Mouse (Mus musculus) forebrain, embryonic 15.5 days (tissue): ENCODE data around the gene Cdc42. TPM values are rescaled to one million over a fixed set of nuclear protein-coding genes. Genes with fewer than 3 reads are reported as not detected.

Experiments used
- ATAC-seq: fragments of 200-750 bp; cut with Nextera tagmentation; replicated peaks from 2 replicates; pipeline ENCODE4 v1.8.0; 2017; ENCODE audit warnings: mild to moderate bottlenecking, moderate TSS enrichment, moderate library complexity
- H3K27ac ChIP-seq: fragments of 300-500 bp; sonication (generic); replicated peaks from 2 replicates; pipeline ENCODE4 v1.5.1; 2015; ENCODE audit warnings: mild to moderate bottlenecking, inconsistent platforms
- H3K27me3 ChIP-seq: fragments of 300-500 bp; sonication (generic); 2 replicates; pipeline ENCODE4 v1.6.1; 2015; ENCODE audit warnings: inconsistent platforms
- H3K36me3 ChIP-seq: fragments of 300-500 bp; sonication (generic); 2 replicates; pipeline ENCODE4 v1.6.1; 2015; ENCODE audit warnings: mild to moderate bottlenecking, inconsistent platforms
- H3K4me1 ChIP-seq: fragments of 300-500 bp; sonication (generic); 2 replicates; pipeline ENCODE4 v1.6.1; 2015; ENCODE audit warnings: inconsistent platforms
- H3K4me2 ChIP-seq: fragments of 300-500 bp; sonication (generic); replicated peaks from 2 replicates; pipeline ENCODE4 v1.6.1; 2015; ENCODE audit warnings: mild to moderate bottlenecking, inconsistent platforms
- H3K4me3 ChIP-seq: fragments of 300-500 bp; sonication (generic); 2 replicates; pipeline ENCODE4 v1.5.1; 2015; ENCODE audit warnings: mild to moderate bottlenecking, inconsistent platforms
- H3K9ac ChIP-seq: fragments of 300-500 bp; sonication (generic); replicated peaks from 2 replicates; pipeline ENCODE4 v1.6.1; 2015; ENCODE audit warnings: mild to moderate bottlenecking, inconsistent platforms
- H3K9me3 ChIP-seq: fragments of 300-500 bp; sonication (generic); 2 replicates; pipeline ENCODE4 v1.6.1; 2016; ENCODE audit warnings: inconsistent platforms
- WGBS: fragments of 180-500 bp; shearing (Covaris S2); methylation state at CpG from one replicate; pipeline ENCODE4 v1.1.7; 2015; ENCODE audit warnings: mixed read lengths; 5-methylcytosine and 5-hydroxymethylcytosine counted together
- polyA plus RNA-seq: library from polyadenylated mRNA; unstranded; fragments of >200 nt; fragmentation: Nextera tagmentation; extraction: Ambion mirVana; gene quantifications from 2 replicates; pipeline ENCODE4 v1.2.1, GENCODE M21; 2015

Gene Cdc42
- polyA plus RNA-seq, 1 experiment from 2014 or later, result 841 TPM

GRCm38 (mm10) chr4:137277166-137277513, 80.4 kb downstream of the Cdc42 start, which contains the start of gene Wnt4:
Gene Wnt4, plus strand, starts transcription at chr4:137277489.
- Histone ChIP-seq H3K27ac (no peak within 1 kb of the TSS), H3K4me2 (peak within 1 kb of the TSS; percentile 67)
- ATAC-seq, result peak; percentile 71

GRCm38 (mm10) chr4:137276443-137277165, 80.9 kb downstream of the Cdc42 start:
- WGBS, result 2% methylated on average over 45 of the region's 46 CpGs
- Histone ChIP-seq H3K4me1 (peaks cover 22% of the 10 kb centered on the region), H3K9me3 (no peaks in the 10 kb centered on the region), H3K9ac (peak overlapping the region; percentile 10), H3K36me3 (no peaks in the 10 kb centered on the region), H3K4me2 (peak overlapping the region; percentile 67), H3K27me3 (peaks cover 62% of the 10 kb centered on the region), H3K27ac (no peak overlapping the region), H3K4me3 (peak overlapping the region; percentile 47)
- ATAC-seq, result peak; percentile 13; the same call in 1 of the 2 replicates

More at GRCm38 (mm10) chr4:137277166-137277513, 80.4 kb downstream of the Cdc42 start, which contains the start of gene Wnt4:
- H3K36me3 ChIP-seq, result no peaks in the 10 kb centered on the region
- peaks cover 22% of the 10 kb centered on the region for H3K4me1 ChIP-seq
- peaks cover 65% of the 10 kb centered on the region for H3K27me3 ChIP-seq
- no peaks in the 10 kb centered on the region for H3K9me3 ChIP-seq
- 0% methylated on average over 19 of the region's 45 CpGs for WGBS
- H3K9ac ChIP-seq, result peak within 1 kb of the TSS; percentile 10
- H3K4me3 ChIP-seq, result peak within 1 kb of the TSS; percentile 47

- Histone ChIP-seq H3K27me3 (peaks cover 49% of the 10 kb centered on the region), H3K4me2 (no peak overlapping the region), H3K4me1 (peaks cover 22% of the 10 kb centered on the region), H3K9ac (no peak overlapping the region), H3K27ac (no peak overlapping the region), H3K9me3 (no peaks in the 10 kb centered on the region), H3K4me3 (no peak overlapping the region), H3K36me3 (no peaks in the 10 kb centered on the region)
- ATAC-seq, result no peak
- WGBS, result 4% methylated on average over 6 of the region's 6 CpGs
Measured at GRCm38 (mm10) chr4:137274304-137274703, 83.2 kb downstream of the Cdc42 start.

GRCm38 (mm10) chr4:137271856-137272255, 85.7 kb downstream of the Cdc42 start:
- peaks cover 25% of the 10 kb centered on the region for H3K27me3 ChIP-seq
- no peaks in the 10 kb centered on the region for H3K9me3 ChIP-seq
- no peak overlapping the region for H3K27ac ChIP-seq
- H3K9ac ChIP-seq, result no peak overlapping the region
- no peak for ATAC-seq
- peaks cover 4% of the 10 kb centered on the region for H3K4me1 ChIP-seq
- WGBS, result 73% methylated on average over 8 of the region's 8 CpGs
- no peaks in the 10 kb centered on the region for H3K36me3 ChIP-seq
- no peak overlapping the region for H3K4me3 ChIP-seq
- no peak overlapping the region for H3K4me2 ChIP-seq

Other genes with a start within 250 kb of the Cdc42 start
- gene Wnt4, start 80.2 kb downstream of the Cdc42 start, polyA plus RNA-seq, result 0.78 and 1.7 TPM in 2 replicates
- not detected in 2 replicates for gene Cela3a, start 52.1 kb upstream of the Cdc42 start, polyA plus RNA-seq
- not detected in 2 replicates for gene Cela3b, start 72.8 kb upstream of the Cdc42 start, polyA plus RNA-seq
- gene 1700013G24Rik, start 95.6 kb upstream of the Cdc42 start, polyA plus RNA-seq, result not detected in 2 replicates
- gene Hspg2, start 111.0 kb upstream of the Cdc42 start, polyA plus RNA-seq, result 3.7 and 4.2 TPM in 2 replicates
- gene Ldlrad2, start 216.8 kb upstream of the Cdc42 start, polyA plus RNA-seq, result 0.47 TPM in 1 of 2 replicates, not detected in the other
- gene Usp48, start 236.0 kb upstream of the Cdc42 start, polyA plus RNA-seq, result 80.5 and 81.6 TPM in 2 replicates